Mouse (Mus musculus): ENCODE results near the gene Olfr816.
"Not testable (repeated sequence)": the region's sequence is repeated elsewhere in the genome, so short reads cannot be mapped to it uniquely, and the experiment has no call there.

Gene Olfr816

GRCm38 (mm10) chr10:129915497-129915896 lies at the start of gene Olfr816:
Olfr816 (minus strand) TSS chr10:129915597.
- DNase-seq (ENCODE audit: low spot score in 2 of 2), result no peak

GRCm38 (mm10) chr10:129949000-129949399 lies 33.6 kb upstream of the Olfr816 start, which contains the start of gene Olfr818:
Olfr818 (minus strand) TSS chr10:129949100.
- no peak for DNase-seq (ENCODE audit: low spot score in 2 of 2)

GRCm38 (mm10) chr10:129905767-129906166 lies 9.6 kb downstream of the Olfr816 start, which contains the start of gene Olfr815:
Olfr815 (minus strand) TSS chr10:129905867.
- DNase-seq (ENCODE audit: low spot score in 2 of 2), result not testable (repeated sequence)

DNA sequence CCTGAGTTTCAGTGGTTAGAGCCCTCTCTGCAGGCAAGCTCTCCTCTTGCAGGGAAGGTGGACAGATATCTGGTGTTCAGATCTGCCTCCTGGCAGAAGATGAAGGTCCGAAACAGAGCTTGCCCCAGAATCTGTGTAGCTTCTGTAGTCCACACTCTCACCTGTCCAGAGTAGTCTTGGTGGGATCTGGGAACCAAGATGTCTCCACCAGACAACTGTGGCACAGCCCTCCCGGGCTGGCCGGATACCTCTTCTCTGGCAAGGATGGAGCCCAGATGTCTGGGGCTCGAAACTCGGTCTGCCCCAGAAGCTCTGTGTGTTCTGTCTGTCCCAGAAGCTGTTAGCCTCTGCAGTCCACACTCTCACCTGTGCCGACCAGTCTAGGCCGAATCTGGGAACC lies 29.5 kb downstream of the Olfr816 start:
- DNase-seq (ENCODE audit: low spot score in 2 of 2), result no peak

GRCm38 (mm10) chr10:129885496-129885895 lies 29.9 kb downstream of the Olfr816 start:
- DNase-seq (ENCODE audit: low spot score in 2 of 2), result not testable (repeated sequence)

DNA sequence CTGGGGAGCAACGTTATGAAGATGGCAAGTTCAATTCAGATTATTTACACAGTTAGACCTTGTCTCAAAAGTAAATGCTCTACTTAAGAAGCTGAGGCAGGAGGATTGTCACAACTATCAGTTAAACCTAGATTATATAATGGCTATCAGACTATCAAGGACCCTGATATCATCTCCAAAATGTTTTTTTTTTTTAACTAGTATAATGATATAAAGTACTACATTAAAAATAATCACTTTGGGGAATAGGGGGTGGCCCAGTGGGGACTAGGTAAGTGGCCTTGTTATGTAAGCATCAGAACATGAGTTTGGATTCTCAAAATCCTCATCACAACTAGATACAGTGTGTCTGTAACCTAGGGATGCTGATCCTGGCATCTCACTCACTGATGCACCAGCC lies 35.6 kb downstream of the Olfr816 start, which contains the start of gene Olfr814:
Gene Olfr814 (minus strand): TSS at position 101 of the 400 bp plus-strand sequence.
- not testable (repeated sequence) for DNase-seq (ENCODE audit: low spot score in 2 of 2)
